Mouse (Mus musculus) 3T3-L1 (cell line): ENCODE measurements around the gene Lef1.

Experiments
- DNase-seq: peaks from one replicate; pipeline ENCODE4 v3.0.0-alpha.2; 2015; ENCODE audit warnings: low read depth, low spot score

Gene Lef1

GRCm38 (mm10) chr3:131110191-131111150 is at the start of gene Lef1:
Gene Lef1, plus strand, starts transcription at chr3:131110471.
- DNase-seq, result peak; percentile 62

GRCm38 (mm10) chr3:131065001-131065400 is 45.3 kb upstream of the Lef1 start:
- DNase-seq, result no peak

- no peak for DNase-seq
Measured at GRCm38 (mm10) chr3:131066171-131066570, 44.1 kb upstream of the Lef1 start.

- no peak for DNase-seq
Measured at GRCm38 (mm10) chr3:131068000-131068399, 42.3 kb upstream of the Lef1 start.

- DNase-seq, result no peak
Measured at GRCm38 (mm10) chr3:131070210-131070609, 40.1 kb upstream of the Lef1 start.

- DNase-seq, result no peak
Measured at GRCm38 (mm10) chr3:131072661-131073060, 37.6 kb upstream of the Lef1 start.

GRCm38 (mm10) chr3:131073946-131074345 is 36.3 kb upstream of the Lef1 start:
- no peak for DNase-seq

GRCm38 (mm10) chr3:131078041-131078621 is 32.1 kb upstream of the Lef1 start:
- no peak for DNase-seq

GRCm38 (mm10) chr3:131078719-131079118 is 31.6 kb upstream of the Lef1 start:
- DNase-seq, result no peak

- peak; percentile 30 for DNase-seq
Measured at GRCm38 (mm10) chr3:131083722-131084121, 26.5 kb upstream of the Lef1 start.

GRCm38 (mm10) chr3:131084718-131085561 is 25.3 kb upstream of the Lef1 start:
- peak; percentile 87 for DNase-seq

- DNase-seq, result no peak
Measured at GRCm38 (mm10) chr3:131085978-131086377, 24.3 kb upstream of the Lef1 start.

- DNase-seq, result no peak
Measured at GRCm38 (mm10) chr3:131089721-131090120, 20.6 kb upstream of the Lef1 start.

GRCm38 (mm10) chr3:131092113-131092512 is 18.2 kb upstream of the Lef1 start:
- no peak for DNase-seq

- no peak for DNase-seq
Measured at GRCm38 (mm10) chr3:131093736-131094135, 16.5 kb upstream of the Lef1 start.

- no peak for DNase-seq
Measured at GRCm38 (mm10) chr3:131096105-131096504, 14.2 kb upstream of the Lef1 start.

GRCm38 (mm10) chr3:131102191-131102774 is 8.0 kb upstream of the Lef1 start:
- DNase-seq, result no peak

GRCm38 (mm10) chr3:131105362-131105761 is 4.9 kb upstream of the Lef1 start:
- DNase-seq, result no peak

- DNase-seq, result no peak
Measured at GRCm38 (mm10) chr3:131105940-131106401, 4.3 kb upstream of the Lef1 start.

- DNase-seq, result no peak
Measured at GRCm38 (mm10) chr3:131106451-131107291, 3.6 kb upstream of the Lef1 start.
